9 mouse cellular contexts compared by ENCODE assay signal in genomic region chr10:80247849-80248248, GRCm38 (mm10). TPM values are rescaled to one million over a fixed set of nuclear protein-coding genes. Genes with fewer than 3 reads are reported as not detected.
DNase-seq lines count a peak whose midpoint lies in the region; ATAC-seq and TF ChIP-seq lines count a peak whose summit lies in the region.
"Had no signal": no experiment of that assay in that cellular context is flagged by ENCODE, and none has a peak within 500 bp of the region (broad histone marks: within the 10 kb centered on the region; RNA-seq: fewer than 3 reads in every experiment).

No protein-coding gene starts in this region.

- no peak overlapping the region for H3K27ac ChIP-seq in heart, embryonic 12.5 days (ENCODE audit: poor library complexity, severe bottlenecking)
- H3K27ac ChIP-seq in hindbrain, postnatal 0 days: no peak overlapping the region
- H3K27ac ChIP-seq: neural tube, embryonic 13.5 days had no signal

- H3K9ac ChIP-seq in heart, embryonic 12.5 days: no peak overlapping the region; the same call in 1 of the 2 replicates
- H3K9ac ChIP-seq in hindbrain, postnatal 0 days (replicated peaks; ENCODE audit: low read length): no peak overlapping the region
- H3K9ac ChIP-seq: neural tube, embryonic 13.5 days had no signal

- peak; percentile 69 for TF ChIP-seq CTCF in hindbrain, postnatal 0 days (IDR thresholded peaks at IDR 0.05; ENCODE audit: low read depth)

- peaks cover 29% of the 10 kb centered on the region for H3K36me3 ChIP-seq in heart, embryonic 12.5 days
- H3K36me3 ChIP-seq in hindbrain, postnatal 0 days (ENCODE audit: insufficient read depth, low read length): peaks cover 11% of the 10 kb centered on the region

- H3K4me2 ChIP-seq in heart, embryonic 12.5 days: peak overlapping the region; percentile 14; the same call in 1 of the 2 replicates
- no peak overlapping the region for H3K4me2 ChIP-seq in hindbrain, postnatal 0 days (ENCODE audit: low read depth, low read length)

- no peaks in the 10 kb centered on the region for H3K27me3 ChIP-seq in heart, embryonic 12.5 days (replicated peaks)
- H3K27me3 ChIP-seq in hindbrain, postnatal 0 days (ENCODE audit: insufficient read depth, low read length): no peaks in the 10 kb centered on the region
- H3K27me3 ChIP-seq: neural tube, embryonic 13.5 days had no signal

- 52% methylated on average over 6 of the region's 6 CpGs for WGBS in heart, embryonic 12.5 days
- 29% methylated on average over 6 of the region's 6 CpGs for WGBS in hindbrain, postnatal 0 days

- no peak for ATAC-seq in heart, embryonic 12.5 days (ENCODE audit: insufficient number of reproducible peaks, low FRiP score)
- no peak for ATAC-seq in hindbrain, postnatal 0 days
- no peak for ATAC-seq in frontal cortex, adult (ENCODE audit: low TSS enrichment)

- no peak for DNase-seq in heart, adult 11 months
- peak; percentile 65 to 75 for DNase-seq in right cerebral cortex, postnatal 10 days (ENCODE audit: low spot score in 2 of 2)
- no peak for DNase-seq in right cerebral cortex, adult 18-20 months
- DNase-seq in hindbrain, postnatal 0 days (ENCODE audit: low spot score): peak; percentile 75
- no peak for DNase-seq in gastrocnemius, postnatal 10 days
- DNase-seq in frontal cortex, postnatal 25 days (ENCODE audit: low spot score in 2 of 2): no peak

- H3K4me3 ChIP-seq in heart, embryonic 12.5 days: no peak overlapping the region
- H3K4me3 ChIP-seq in hindbrain, postnatal 0 days (ENCODE audit: low read length): no peak overlapping the region

- no peaks in the 10 kb centered on the region for H3K9me3 ChIP-seq in heart, embryonic 12.5 days (replicated peaks)
- no peaks in the 10 kb centered on the region for H3K9me3 ChIP-seq in hindbrain, postnatal 0 days (ENCODE audit: low read length)
- H3K9me3 ChIP-seq: neural tube, embryonic 13.5 days had no signal

- H3K4me1 ChIP-seq in heart, embryonic 12.5 days (replicated peaks): peaks cover 38% of the 10 kb centered on the region
- peaks cover 7% of the 10 kb centered on the region for H3K4me1 ChIP-seq in hindbrain, postnatal 0 days (ENCODE audit: insufficient read depth, low read length)

RNA-seq across cellular contexts. Expression of gene Ndufs7, which starts 1.1 kb away (rescaled TPM):
- polyA plus RNA-seq in heart, embryonic 12.5 days (2016; fragmentation: Nextera tagmentation; extraction: Ambion mirVana): 438 and 454 TPM in 2 replicates
- 246 and 291 TPM in 2 replicates for total RNA-seq in hindbrain, postnatal 0 days (2014; rRNA removed)
- 410 and 430 TPM in 2 replicates for polyA plus RNA-seq in hindbrain, postnatal 0 days (2015; fragmentation: Nextera tagmentation; extraction: Ambion mirVana)
- 100 to 1,000 TPM; 371 to 457 TPM for total RNA-seq in gastrocnemius, postnatal 10 days (2021)

RNA-seq across cellular contexts. Expression of gene Gamt, which starts 13.0 kb away (rescaled TPM):
- 55.5 and 58.9 TPM in 2 replicates for polyA plus RNA-seq in heart, embryonic 12.5 days (2016; fragmentation: Nextera tagmentation; extraction: Ambion mirVana)
- 40.9 and 44.5 TPM in 2 replicates for total RNA-seq in hindbrain, postnatal 0 days (2014; rRNA removed)
- polyA plus RNA-seq in hindbrain, postnatal 0 days (2015; fragmentation: Nextera tagmentation; extraction: Ambion mirVana): 32.4 and 35.9 TPM in 2 replicates
- 100 to 1,000 TPM; 342 to 351 TPM for total RNA-seq in gastrocnemius, postnatal 10 days (2021)

RNA-seq across cellular contexts. Expression of gene Dazap1, which starts 13.4 kb away (rescaled TPM):
- polyA plus RNA-seq in heart, embryonic 12.5 days (2016; fragmentation: Nextera tagmentation; extraction: Ambion mirVana): 37.4 and 41.9 TPM in 2 replicates
- 79.1 and 104 TPM in 2 replicates for total RNA-seq in hindbrain, postnatal 0 days (2014; rRNA removed)
- polyA plus RNA-seq in hindbrain, postnatal 0 days (2015; fragmentation: Nextera tagmentation; extraction: Ambion mirVana): 38.5 and 39.4 TPM in 2 replicates
- 10 to 100 TPM; 67.8 to 81.0 TPM for total RNA-seq in gastrocnemius, postnatal 10 days (2021)

RNA-seq across cellular contexts. Expression of gene Mum1, which starts 21.6 kb away (rescaled TPM):
- polyA plus RNA-seq in heart, embryonic 12.5 days (2016; fragmentation: Nextera tagmentation; extraction: Ambion mirVana): 43.0 and 45.9 TPM in 2 replicates
- total RNA-seq in hindbrain, postnatal 0 days (2014; rRNA removed): 41.5 and 49.3 TPM in 2 replicates
- 45.8 and 45.9 TPM in 2 replicates for polyA plus RNA-seq in hindbrain, postnatal 0 days (2015; fragmentation: Nextera tagmentation; extraction: Ambion mirVana)
- total RNA-seq in gastrocnemius, postnatal 10 days (2021): 10 to 100 TPM; 26.4 to 31.3 TPM

RNA-seq across cellular contexts. Expression of gene Rps15, which starts 44.4 kb away (rescaled TPM):
- 577 and 591 TPM in 2 replicates for polyA plus RNA-seq in heart, embryonic 12.5 days (2016; fragmentation: Nextera tagmentation; extraction: Ambion mirVana)
- total RNA-seq in hindbrain, postnatal 0 days (2014; rRNA removed): 1,031 and 1,483 TPM in 2 replicates
- 676 and 682 TPM in 2 replicates for polyA plus RNA-seq in hindbrain, postnatal 0 days (2015; fragmentation: Nextera tagmentation; extraction: Ambion mirVana)
- 100 to 1,000 TPM; 952 to 954 TPM for total RNA-seq in gastrocnemius, postnatal 10 days (2021)

Comparison
In these comparisons a context has a peak if more than half of its experiments do, and no peak if none do; other contexts are left out.
1. DNase-seq: peak in right cerebral cortex, postnatal 10 days (2 of 2) and hindbrain, postnatal 0 days (single experiment); none in heart, adult 11 months (single experiment), right cerebral cortex, adult 18-20 months (single experiment), gastrocnemius, postnatal 10 days (single experiment) and frontal cortex, postnatal 25 days (0 of 2).